Mouse (Mus musculus): ENCODE measurements around the gene Flvcr1. TPM values are rescaled to one million over a fixed set of nuclear protein-coding genes. Genes with fewer than 3 reads are reported as not detected.
A peak's percentile ranks its signal among the peaks of the same experiment; 100 is the strongest.

Gene Flvcr1
- polyA plus RNA-seq, 1 experiment from 2014 or later, result 3.5 TPM

- Histone ChIP-seq H3K4me1 (ENCODE audit: control insufficient read depth in 2 of 2, insufficient read depth in 2 of 2, low read length in 2 of 2) (peaks cover 2% of the 10 kb centered on the region in 2 experiments; a peak in 2 of 4 replicates), H3K36me3 (ENCODE audit: control insufficient read depth, insufficient read depth, low read length) (peaks cover 83% of the 10 kb centered on the region), H3K27ac (replicated peaks in 1 of 2; ENCODE audit: control insufficient read depth in 1 of 2, insufficient read depth in 1 of 2, low read depth in 2 of 2, low read length in 2 of 2) (no peak overlapping the region; a peak in 1 of 4 replicates), H3K4me3 (ENCODE audit: control insufficient read depth in 1 of 2, insufficient read depth in 1 of 2, low read depth in 1 of 2, low read length in 2 of 2) (no peak overlapping the region), H3K9ac (ENCODE audit: low read length) (no peak overlapping the region), H3K4me2 (ENCODE audit: low read length) (no peak overlapping the region), H3K27me3 (ENCODE audit: control insufficient read depth, insufficient read depth, low read length) (no peaks in the 10 kb centered on the region), H3K9me3 (ENCODE audit: control insufficient read depth, low read length) (no peaks in the 10 kb centered on the region)
- ATAC-seq (ENCODE audit: insufficient number of reproducible peaks, insufficient read depth, low FRiP score, low read depth), result no peak
- 55% methylated on average over 5 of the region's 5 CpGs for WGBS
Measured at GRCm38 (mm10) chr1:191068377-191068776, 42.4 kb upstream of the Flvcr1 start.

- WGBS, result 79% methylated on average over 4 of the region's 4 CpGs
- Histone ChIP-seq H3K27ac (replicated peaks in 1 of 2; ENCODE audit: control insufficient read depth in 1 of 2, insufficient read depth in 1 of 2, low read depth in 2 of 2, low read length in 2 of 2) (no peak overlapping the region), H3K9me3 (ENCODE audit: control insufficient read depth, low read length) (no peaks in the 10 kb centered on the region), H3K4me3 (ENCODE audit: control insufficient read depth in 1 of 2, insufficient read depth in 1 of 2, low read depth in 1 of 2, low read length in 2 of 2) (no peak overlapping the region), H3K36me3 (ENCODE audit: control insufficient read depth, insufficient read depth, low read length) (peaks cover 52% of the 10 kb centered on the region), H3K4me2 (ENCODE audit: low read length) (no peak overlapping the region), H3K4me1 (ENCODE audit: control insufficient read depth in 2 of 2, insufficient read depth in 2 of 2, low read length in 2 of 2) (peaks cover 2 to 5% of the 10 kb centered on the region in 2 experiments; a peak in 3 of 4 replicates), H3K9ac (ENCODE audit: low read length) (no peak overlapping the region), H3K27me3 (ENCODE audit: control insufficient read depth, insufficient read depth, low read length) (no peaks in the 10 kb centered on the region)
- ATAC-seq (ENCODE audit: insufficient number of reproducible peaks, insufficient read depth, low FRiP score, low read depth), result no peak
Measured at GRCm38 (mm10) chr1:191065188-191065587, 39.2 kb upstream of the Flvcr1 start.

- Histone ChIP-seq H3K9ac (ENCODE audit: low read length) (no peak overlapping the region), H3K27me3 (ENCODE audit: control insufficient read depth, insufficient read depth, low read length) (no peaks in the 10 kb centered on the region)
- 84% methylated on average over 2 of the region's 2 CpGs for WGBS
Measured at GRCm38 (mm10) chr1:191064535-191064934, 38.6 kb upstream of the Flvcr1 start.

GRCm38 (mm10) chr1:191063700-191064099 is 37.7 kb upstream of the Flvcr1 start:
- Histone ChIP-seq H3K27ac (replicated peaks in 1 of 2; ENCODE audit: control insufficient read depth in 1 of 2, insufficient read depth in 1 of 2, low read depth in 2 of 2, low read length in 2 of 2) (no peak overlapping the region), H3K4me3 (ENCODE audit: control insufficient read depth in 1 of 2, insufficient read depth in 1 of 2, low read depth in 1 of 2, low read length in 2 of 2) (peak overlapping the region; percentile 66 to 72), H3K36me3 (ENCODE audit: control insufficient read depth, insufficient read depth, low read length) (peaks cover 37% of the 10 kb centered on the region), H3K9me3 (ENCODE audit: control insufficient read depth, low read length) (no peaks in the 10 kb centered on the region), H3K4me1 (ENCODE audit: control insufficient read depth in 2 of 2, insufficient read depth in 2 of 2, low read length in 2 of 2) (peaks cover 2 to 5% of the 10 kb centered on the region in 2 experiments; a peak in 3 of 4 replicates), H3K27me3 (ENCODE audit: control insufficient read depth, insufficient read depth, low read length) (no peaks in the 10 kb centered on the region), H3K9ac (ENCODE audit: low read length) (peak overlapping the region; percentile 90), H3K4me2 (ENCODE audit: low read length) (peak overlapping the region; percentile 88)
- WGBS, result 55% methylated on average over 9 of the region's 9 CpGs
- ATAC-seq (ENCODE audit: insufficient number of reproducible peaks, insufficient read depth, low FRiP score, low read depth), result no peak

More at GRCm38 (mm10) chr1:191064535-191064934, 38.6 kb upstream of the Flvcr1 start:
- Histone ChIP-seq H3K27ac (replicated peaks in 1 of 2; ENCODE audit: control insufficient read depth in 1 of 2, insufficient read depth in 1 of 2, low read depth in 2 of 2, low read length in 2 of 2) (no peak overlapping the region), H3K9me3 (ENCODE audit: control insufficient read depth, low read length) (no peaks in the 10 kb centered on the region), H3K4me1 (ENCODE audit: control insufficient read depth in 2 of 2, insufficient read depth in 2 of 2, low read length in 2 of 2) (peaks cover 2 to 5% of the 10 kb centered on the region in 2 experiments; a peak in 3 of 4 replicates), H3K4me2 (ENCODE audit: low read length) (no peak overlapping the region), H3K4me3 (ENCODE audit: control insufficient read depth in 1 of 2, insufficient read depth in 1 of 2, low read depth in 1 of 2, low read length in 2 of 2) (no peak overlapping the region), H3K36me3 (ENCODE audit: control insufficient read depth, insufficient read depth, low read length) (peaks cover 45% of the 10 kb centered on the region)
- no peak for ATAC-seq (ENCODE audit: insufficient number of reproducible peaks, insufficient read depth, low FRiP score, low read depth)

- Histone ChIP-seq H3K9ac (ENCODE audit: low read length) (peak within 1 kb of the TSS; percentile 90), H3K27ac (replicated peaks in 1 of 2; ENCODE audit: control insufficient read depth in 1 of 2, insufficient read depth in 1 of 2, low read depth in 2 of 2, low read length in 2 of 2) (peak within 1 kb of the TSS; percentile 53 to 60)
- under 1% methylated on average over 56 of the region's 56 CpGs for WGBS
Measured at GRCm38 (mm10) chr1:191062781-191063485, 37.0 kb upstream of the Flvcr1 start, which contains the start of the genes Tatdn3 and Nsl1. Gene Tatdn3, minus strand, starts transcription at chr1:191062932. Gene Nsl1, plus strand, starts transcription at chr1:191063012.

DNA sequence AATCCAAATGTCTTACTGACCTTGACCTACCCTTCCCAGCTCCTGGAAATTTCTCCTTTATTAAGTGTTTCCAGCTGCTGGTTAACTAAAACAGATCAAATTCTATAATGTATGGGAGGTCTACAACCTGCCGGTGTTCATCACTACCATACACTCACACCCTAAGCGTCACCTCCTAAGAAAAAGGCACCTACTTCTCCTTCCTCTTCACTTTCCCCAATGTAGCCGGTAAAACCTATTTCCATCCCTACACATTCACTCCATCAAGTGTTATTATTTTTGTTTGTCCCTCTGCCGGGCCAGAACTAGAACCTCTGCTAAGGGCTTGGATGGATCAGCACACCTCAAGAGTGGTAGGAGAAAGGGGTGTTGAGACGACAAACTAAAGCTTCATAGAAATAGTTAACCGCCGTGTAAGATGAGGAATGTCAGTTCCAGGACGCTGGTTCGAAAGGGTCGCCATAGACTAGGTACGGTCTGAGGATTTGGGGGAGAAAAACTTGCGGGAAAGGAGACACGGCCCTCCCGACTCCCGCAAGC is 36.4 kb upstream of the Flvcr1 start:
- H3K27me3 ChIP-seq (ENCODE audit: control insufficient read depth, insufficient read depth, low read length), result no peaks in the 10 kb centered on the region

More at GRCm38 (mm10) chr1:191062781-191063485, 37.0 kb upstream of the Flvcr1 start, which contains the start of the genes Tatdn3 and Nsl1:
- Histone ChIP-seq H3K4me2 (ENCODE audit: low read length) (peak within 1 kb of the TSS; percentile 88), H3K9me3 (ENCODE audit: control insufficient read depth, low read length) (no peaks in the 10 kb centered on the region), H3K4me1 (ENCODE audit: control insufficient read depth in 2 of 2, insufficient read depth in 2 of 2, low read length in 2 of 2) (peaks cover 2 to 5% of the 10 kb centered on the region in 2 experiments; a peak in 3 of 4 replicates), H3K27me3 (ENCODE audit: control insufficient read depth, insufficient read depth, low read length) (no peaks in the 10 kb centered on the region), H3K4me3 (ENCODE audit: control insufficient read depth in 1 of 2, insufficient read depth in 1 of 2, low read depth in 1 of 2, low read length in 2 of 2) (peak within 1 kb of the TSS; percentile 66 to 72), H3K36me3 (ENCODE audit: control insufficient read depth, insufficient read depth, low read length) (peaks cover 31% of the 10 kb centered on the region)
- ATAC-seq (ENCODE audit: insufficient number of reproducible peaks, insufficient read depth, low FRiP score, low read depth), result peak; percentile 79

GRCm38 (mm10) chr1:191057461-191057860 is 31.5 kb upstream of the Flvcr1 start:
- Histone ChIP-seq H3K4me3 (ENCODE audit: control insufficient read depth in 1 of 2, insufficient read depth in 1 of 2, low read depth in 1 of 2, low read length in 2 of 2) (no peak overlapping the region), H3K9me3 (ENCODE audit: control insufficient read depth, low read length) (no peaks in the 10 kb centered on the region), H3K9ac (ENCODE audit: low read length) (no peak overlapping the region), H3K27me3 (ENCODE audit: control insufficient read depth, insufficient read depth, low read length) (no peaks in the 10 kb centered on the region), H3K36me3 (ENCODE audit: control insufficient read depth, insufficient read depth, low read length) (peaks cover 26% of the 10 kb centered on the region), H3K4me1 (ENCODE audit: control insufficient read depth in 2 of 2, insufficient read depth in 2 of 2, low read length in 2 of 2) (peaks cover 0 to 3% of the 10 kb centered on the region in 2 experiments; a peak in 1 of 4 replicates), H3K27ac (replicated peaks in 1 of 2; ENCODE audit: control insufficient read depth in 1 of 2, insufficient read depth in 1 of 2, low read depth in 2 of 2, low read length in 2 of 2) (no peak overlapping the region), H3K4me2 (ENCODE audit: low read length) (no peak overlapping the region)
- WGBS, result 60% methylated on average over 3 of the region's 3 CpGs
- no peak for ATAC-seq (ENCODE audit: insufficient number of reproducible peaks, insufficient read depth, low FRiP score, low read depth)

More for the DNA sequence above, 36.4 kb upstream of the Flvcr1 start:
- peaks cover 2 to 5% of the 10 kb centered on the region in 2 experiments; a peak in 3 of 4 replicates for H3K4me1 ChIP-seq (ENCODE audit: control insufficient read depth in 2 of 2, insufficient read depth in 2 of 2, low read length in 2 of 2)
- H3K9ac ChIP-seq (ENCODE audit: low read length), result peak overlapping the region; percentile 90
- H3K9me3 ChIP-seq (ENCODE audit: control insufficient read depth, low read length), result no peaks in the 10 kb centered on the region
- H3K4me2 ChIP-seq (ENCODE audit: low read length), result peak overlapping the region; percentile 88
- WGBS, result 4% methylated on average over 15 of the region's 15 CpGs
- H3K36me3 ChIP-seq (ENCODE audit: control insufficient read depth, insufficient read depth, low read length), result peaks cover 28% of the 10 kb centered on the region
- peak overlapping the region; percentile 66 to 72 for H3K4me3 ChIP-seq (ENCODE audit: control insufficient read depth in 1 of 2, insufficient read depth in 1 of 2, low read depth in 1 of 2, low read length in 2 of 2)
- ATAC-seq (ENCODE audit: insufficient number of reproducible peaks, insufficient read depth, low FRiP score, low read depth), result no peak
- H3K27ac ChIP-seq (replicated peaks in 1 of 2; ENCODE audit: control insufficient read depth in 1 of 2, insufficient read depth in 1 of 2, low read depth in 2 of 2, low read length in 2 of 2), result peak overlapping the region; percentile 53 to 60
